Mouse (Mus musculus): ENCODE measurements around the gene Sycp2. TPM values are rescaled to one million over a fixed set of nuclear protein-coding genes. Genes with fewer than 3 reads are reported as not detected.

Sycp2 gene
- total RNA-seq (2018; cell fraction: chromatin; rRNA removed) = under 1 TPM in 4 of 26 experiments, not detected in 22; 0.18 to 0.60 (median 0.34) TPM
- total RNA-seq (2018; cell fraction: cytosol; rRNA removed) = not detected
- total RNA-seq (2018; cell fraction: nucleus; rRNA removed) = under 1 TPM in 2 of 26 experiments, not detected in 24; 0.30 to 0.50 TPM
- not detected in 3 replicates for polyA plus RNA-seq (2018)

GRCm38 (mm10) chr2:178407053-178407815, at the start of gene Sycp2:
Sycp2 (minus strand) TSS chr2:178407685.
- Histone ChIP-seq H3K79me2 (ENCODE audit: inconsistent target) (no peaks in the 10 kb centered on the region), H3K27ac (no peak within 1 kb of the TSS), H3K4me3 (ENCODE audit: inconsistent target) (no peak within 1 kb of the TSS), H3K36me3 (ENCODE audit: inconsistent target) (no peaks in the 10 kb centered on the region)
- 91% methylated on average over 45 of the region's 52 CpGs for WGBS (ENCODE audit: missing documents)

- WGBS (ENCODE audit: missing documents) = 43% methylated on average over 17 of the region's 17 CpGs
- no peak overlapping the region for H3K27ac ChIP-seq
- H3K36me3 ChIP-seq (ENCODE audit: inconsistent target) = no peaks in the 10 kb centered on the region
- no peaks in the 10 kb centered on the region for H3K79me2 ChIP-seq (ENCODE audit: inconsistent target)
- no peak overlapping the region for H3K4me3 ChIP-seq (ENCODE audit: inconsistent target)
These were observed 47.4 kb upstream of the Sycp2 start for GRCm38 (mm10) chr2:178454664-178455516.

GRCm38 (mm10) chr2:178450961-178451360, 43.5 kb upstream of the Sycp2 start:
- Histone ChIP-seq H3K27ac (no peak overlapping the region), H3K36me3 (ENCODE audit: inconsistent target) (no peaks in the 10 kb centered on the region), H3K79me2 (ENCODE audit: inconsistent target) (no peaks in the 10 kb centered on the region), H3K4me3 (ENCODE audit: inconsistent target) (no peak overlapping the region)
- 95% methylated on average over 10 of the region's 10 CpGs for WGBS (ENCODE audit: missing documents)

GRCm38 (mm10) chr2:178450236-178450635, 42.8 kb upstream of the Sycp2 start:
- no peaks in the 10 kb centered on the region for H3K36me3 ChIP-seq (ENCODE audit: inconsistent target)
- no peaks in the 10 kb centered on the region for H3K79me2 ChIP-seq (ENCODE audit: inconsistent target)
- WGBS (ENCODE audit: missing documents) = 61% methylated on average over 2 of the region's 2 CpGs
- H3K27ac ChIP-seq = no peak overlapping the region
- H3K4me3 ChIP-seq (ENCODE audit: inconsistent target) = no peak overlapping the region

GRCm38 (mm10) chr2:178449386-178449785, 41.9 kb upstream of the Sycp2 start:
- WGBS (ENCODE audit: missing documents) = 84% methylated on average over 4 of the region's 4 CpGs
- H3K27ac ChIP-seq = no peak overlapping the region
- H3K4me3 ChIP-seq (ENCODE audit: inconsistent target) = no peak overlapping the region
- H3K79me2 ChIP-seq (ENCODE audit: inconsistent target) = no peaks in the 10 kb centered on the region
- H3K36me3 ChIP-seq (ENCODE audit: inconsistent target) = no peaks in the 10 kb centered on the region

- 88% methylated on average over 9 of the region's 9 CpGs for WGBS (ENCODE audit: missing documents)
- no peaks in the 10 kb centered on the region for H3K79me2 ChIP-seq (ENCODE audit: inconsistent target)
- no peak overlapping the region for H3K27ac ChIP-seq
- H3K4me3 ChIP-seq (ENCODE audit: inconsistent target) = no peak overlapping the region
- no peaks in the 10 kb centered on the region for H3K36me3 ChIP-seq (ENCODE audit: inconsistent target)
These were observed 29.8 kb upstream of the Sycp2 start for GRCm38 (mm10) chr2:178437311-178437710.

- Histone ChIP-seq H3K79me2 (ENCODE audit: inconsistent target) (no peaks in the 10 kb centered on the region), H3K27ac (no peak overlapping the region), H3K36me3 (ENCODE audit: inconsistent target) (no peaks in the 10 kb centered on the region), H3K4me3 (ENCODE audit: inconsistent target) (no peak overlapping the region)
- 96% methylated on average over 2 of the region's 2 CpGs for WGBS (ENCODE audit: missing documents)
These were observed 26.4 kb upstream of the Sycp2 start for GRCm38 (mm10) chr2:178433903-178434302.

GRCm38 (mm10) chr2:178433495-178433894, 26.0 kb upstream of the Sycp2 start:
- WGBS (ENCODE audit: missing documents) = 82% methylated on average over 2 of the region's 2 CpGs
- H3K36me3 ChIP-seq (ENCODE audit: inconsistent target) = no peaks in the 10 kb centered on the region
- H3K4me3 ChIP-seq (ENCODE audit: inconsistent target) = no peak overlapping the region
- H3K27ac ChIP-seq = no peak overlapping the region
- H3K79me2 ChIP-seq (ENCODE audit: inconsistent target) = no peaks in the 10 kb centered on the region

- H3K36me3 ChIP-seq (ENCODE audit: inconsistent target) = no peaks in the 10 kb centered on the region
- no peak within 1 kb of the TSS for H3K27ac ChIP-seq
- no peak within 1 kb of the TSS for H3K4me3 ChIP-seq (ENCODE audit: inconsistent target)
- WGBS (ENCODE audit: missing documents) = 94% methylated on average over 4 of the region's 4 CpGs
- no peaks in the 10 kb centered on the region for H3K79me2 ChIP-seq (ENCODE audit: inconsistent target)
These were observed 22.7 kb upstream of the Sycp2 start, which contains the start of gene Cdh26 for GRCm38 (mm10) chr2:178430231-178430630. Cdh26 (plus strand) TSS chr2:178430531.

- Histone ChIP-seq H3K27ac (no peak overlapping the region), H3K79me2 (ENCODE audit: inconsistent target) (no peaks in the 10 kb centered on the region), H3K36me3 (ENCODE audit: inconsistent target) (no peaks in the 10 kb centered on the region), H3K4me3 (ENCODE audit: inconsistent target) (no peak overlapping the region)
- WGBS (ENCODE audit: missing documents) = 89% methylated on average over 6 of the region's 6 CpGs
These were observed 21.9 kb upstream of the Sycp2 start for GRCm38 (mm10) chr2:178429426-178429825.

- Histone ChIP-seq H3K79me2 (ENCODE audit: inconsistent target) (no peaks in the 10 kb centered on the region), H3K27ac (no peak overlapping the region), H3K4me3 (ENCODE audit: inconsistent target) (no peak overlapping the region), H3K36me3 (ENCODE audit: inconsistent target) (no peaks in the 10 kb centered on the region)
- 84% methylated on average over 4 of the region's 4 CpGs for WGBS (ENCODE audit: missing documents)
These were observed 21.2 kb upstream of the Sycp2 start for GRCm38 (mm10) chr2:178428676-178429075.

- Histone ChIP-seq H3K36me3 (ENCODE audit: inconsistent target) (no peaks in the 10 kb centered on the region), H3K79me2 (ENCODE audit: inconsistent target) (no peaks in the 10 kb centered on the region), H3K27ac (no peak overlapping the region), H3K4me3 (ENCODE audit: inconsistent target) (no peak overlapping the region)
- WGBS (ENCODE audit: missing documents) = 75% methylated on average over 9 of the region's 9 CpGs
These were observed 20.7 kb upstream of the Sycp2 start for GRCm38 (mm10) chr2:178428183-178428582.

GRCm38 (mm10) chr2:178427181-178427580, 19.7 kb upstream of the Sycp2 start:
- Histone ChIP-seq H3K79me2 (ENCODE audit: inconsistent target) (no peaks in the 10 kb centered on the region), H3K27ac (no peak overlapping the region), H3K4me3 (ENCODE audit: inconsistent target) (no peak overlapping the region), H3K36me3 (ENCODE audit: inconsistent target) (no peaks in the 10 kb centered on the region)
- WGBS (ENCODE audit: missing documents) = 94% methylated on average over 5 of the region's 5 CpGs

- H3K4me3 ChIP-seq (ENCODE audit: inconsistent target) = no peak overlapping the region
- no peaks in the 10 kb centered on the region for H3K36me3 ChIP-seq (ENCODE audit: inconsistent target)
- H3K27ac ChIP-seq = no peak overlapping the region
- 50% methylated on average over 4 of the region's 4 CpGs for WGBS (ENCODE audit: missing documents)
- H3K79me2 ChIP-seq (ENCODE audit: inconsistent target) = no peaks in the 10 kb centered on the region
These were observed 18.7 kb upstream of the Sycp2 start for GRCm38 (mm10) chr2:178426229-178426628.

GRCm38 (mm10) chr2:178423223-178423622, 15.7 kb upstream of the Sycp2 start:
- 86% methylated on average over 5 of the region's 5 CpGs for WGBS (ENCODE audit: missing documents)
- H3K79me2 ChIP-seq (ENCODE audit: inconsistent target) = no peaks in the 10 kb centered on the region
- no peaks in the 10 kb centered on the region for H3K36me3 ChIP-seq (ENCODE audit: inconsistent target)
- no peak overlapping the region for H3K4me3 ChIP-seq (ENCODE audit: inconsistent target)
- no peak overlapping the region for H3K27ac ChIP-seq

Data from macrophage (primary cell).